Mouse (Mus musculus): ENCODE measurements around the gene Arl6ip1.

Gene Arl6ip1

DNA sequence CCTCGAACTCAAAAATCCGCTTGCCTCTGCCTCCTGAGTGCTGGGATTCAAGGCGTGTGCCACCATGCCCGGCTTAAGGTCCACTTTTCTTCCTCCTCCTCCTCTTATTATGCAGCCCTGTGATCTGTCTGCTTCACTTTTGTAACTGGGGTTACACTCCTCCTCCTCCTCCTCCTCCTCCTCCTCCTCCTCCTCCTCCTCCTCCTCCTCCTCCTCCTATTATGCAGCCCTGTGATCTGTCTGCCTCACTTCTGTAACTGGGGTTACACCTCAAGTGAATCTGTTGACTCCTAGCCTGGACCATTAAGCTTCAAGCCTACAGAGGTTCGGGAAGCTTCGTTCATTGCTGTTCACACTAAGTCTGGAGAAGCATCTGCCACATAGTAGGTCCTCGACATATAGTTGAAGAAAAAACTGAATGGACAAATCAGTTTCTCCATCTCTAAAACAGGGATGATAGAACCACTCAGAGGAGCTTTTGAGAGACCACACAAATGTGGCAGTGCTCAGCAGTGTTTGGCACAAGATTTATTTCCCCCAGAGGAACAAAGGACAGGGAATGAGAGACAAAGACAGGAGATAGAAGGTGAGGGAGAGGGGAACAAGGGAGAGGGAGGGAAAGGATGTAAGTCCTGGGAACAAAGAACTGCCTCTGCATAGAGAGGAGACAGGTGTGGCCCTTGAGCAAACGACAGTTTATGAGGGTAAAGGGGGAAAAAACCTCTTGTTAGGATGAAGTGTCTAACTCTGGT lies 12.5 kb downstream of the Arl6ip1 start:
- no peak for DNase-seq (ENCODE audit: low read depth, low spot score)

DNA sequence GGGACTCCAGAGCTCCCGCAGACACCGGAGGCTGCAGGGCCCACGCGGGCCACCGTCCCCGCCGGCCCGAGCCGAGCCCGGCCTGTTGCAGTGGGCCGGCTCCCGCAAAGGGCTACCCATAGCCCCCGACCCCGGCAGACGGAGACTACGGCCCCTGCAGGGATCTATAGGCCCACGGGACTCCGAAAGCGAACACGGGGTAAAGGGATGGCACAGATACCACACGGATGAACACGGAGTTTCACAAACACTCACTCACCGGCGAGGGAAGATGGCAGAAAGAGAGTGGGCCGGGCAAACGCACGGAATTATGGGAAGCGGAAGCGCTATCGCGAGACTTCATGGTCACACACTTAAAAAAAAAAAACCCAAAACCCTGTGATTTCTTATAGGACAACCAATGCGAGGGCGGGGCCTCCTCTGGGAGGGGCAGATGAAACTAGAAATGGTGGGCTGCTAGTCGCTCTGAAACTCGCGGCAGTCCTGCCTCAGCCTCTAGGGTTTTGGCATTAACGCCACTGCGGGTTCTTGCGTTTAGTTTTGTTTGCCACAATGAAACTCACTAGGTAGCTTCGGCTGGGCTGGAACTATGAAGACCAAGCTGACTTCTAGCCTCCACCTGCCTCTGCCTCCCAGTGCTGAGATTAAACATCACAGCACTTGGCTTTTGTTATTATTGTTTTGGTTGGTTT lies 13.4 kb downstream of the Arl6ip1 start, which contains the start of gene Rps15a:
TSS of gene Rps15a (minus strand) at position 312 of the 692 bp plus-strand sequence.
- DNase-seq (ENCODE audit: low read depth, low spot score), result peak; percentile 81

DNA sequence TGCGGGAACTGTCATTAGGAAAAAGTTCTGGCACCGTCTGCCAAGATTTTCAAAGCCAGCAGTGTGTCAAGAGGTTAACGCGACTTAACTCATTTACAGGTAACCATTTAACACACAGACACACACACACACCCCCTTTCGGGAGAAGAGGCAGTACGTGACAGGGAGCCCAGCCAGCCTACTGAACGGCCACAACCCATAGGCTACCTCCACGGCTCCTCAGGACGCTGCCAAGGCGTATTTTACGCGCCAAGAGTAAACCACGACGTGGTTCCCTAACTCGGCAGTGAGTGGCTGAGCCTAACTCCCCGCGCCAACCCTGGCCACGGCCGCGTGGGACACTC lies 14.0 kb downstream of the Arl6ip1 start:
- DNase-seq (ENCODE audit: low read depth, low spot score), result no peak

DNA sequence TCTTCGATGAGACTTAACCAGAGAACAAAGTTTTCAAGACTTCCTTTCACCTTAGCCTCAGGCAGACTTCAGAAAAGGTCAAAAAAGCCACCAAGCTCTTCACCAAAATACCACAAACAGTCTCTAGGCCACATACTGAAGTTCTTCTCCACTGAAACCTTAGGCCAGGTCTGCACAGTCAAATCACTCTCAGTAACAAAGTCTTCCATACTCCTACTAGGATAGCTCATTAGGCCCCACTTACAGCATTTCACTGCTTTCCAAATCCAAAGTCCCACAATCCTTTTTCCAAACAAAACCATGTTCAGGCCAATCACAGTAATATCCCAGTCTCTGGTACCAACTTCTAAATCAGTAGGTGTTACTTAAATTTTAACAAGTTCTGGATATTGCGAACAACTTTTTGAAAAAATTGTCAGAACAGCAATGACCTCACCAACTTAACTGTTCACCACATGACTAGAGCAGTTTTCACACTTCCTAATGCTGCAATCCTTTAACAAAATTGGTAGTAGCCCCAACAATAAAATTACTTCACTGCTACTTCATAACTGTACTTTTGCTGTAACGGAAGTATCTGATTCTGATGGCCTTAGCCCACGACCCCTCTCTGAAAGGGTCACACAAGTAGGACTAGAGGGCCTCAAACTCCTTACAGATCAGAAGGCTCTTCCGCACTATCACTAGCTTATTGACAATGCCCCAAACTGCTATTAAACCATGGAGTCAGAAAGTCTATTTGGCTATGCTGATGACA lies 15.7 kb downstream of the Arl6ip1 start:
- no peak for DNase-seq (ENCODE audit: low read depth, low spot score)

DNA sequence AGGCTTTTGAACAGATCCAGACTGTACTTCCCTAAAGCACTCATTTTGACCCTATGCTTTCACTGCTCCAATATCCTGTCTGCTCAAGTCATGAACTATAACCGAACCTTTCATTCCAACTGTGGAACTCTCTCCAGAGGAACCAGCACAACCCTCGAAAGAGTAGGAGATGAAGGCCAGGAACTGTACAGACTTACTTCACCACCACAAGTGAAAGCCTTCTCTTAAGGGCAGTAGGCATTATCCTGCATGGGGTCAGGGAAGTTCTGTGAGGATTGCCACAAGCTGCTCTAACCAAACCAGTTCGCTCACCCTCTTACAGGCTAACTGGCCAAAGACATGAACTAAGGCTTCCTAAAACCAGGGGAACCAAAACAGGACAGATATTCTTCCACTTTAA lies 18.3 kb downstream of the Arl6ip1 start:
- DNase-seq (ENCODE audit: low read depth, low spot score), result no peak

DNA sequence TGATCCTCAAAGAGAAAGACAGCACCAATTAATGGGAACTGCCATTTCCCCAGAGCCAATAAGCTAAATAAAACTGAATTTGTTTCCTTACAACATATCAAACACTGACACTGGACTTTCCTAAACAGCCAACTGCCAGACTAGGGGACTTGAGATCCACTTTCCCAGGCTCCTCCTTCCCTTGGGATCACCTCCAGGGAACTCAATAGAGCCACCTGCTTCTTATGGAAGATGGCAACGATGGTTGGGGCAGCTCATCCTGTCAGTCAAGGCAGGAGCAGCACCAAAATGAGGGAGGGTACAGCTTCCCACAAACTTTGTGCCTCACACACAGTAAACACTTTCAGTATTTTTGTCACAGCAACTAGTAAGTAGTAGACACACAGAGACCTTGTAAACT lies 21.8 kb downstream of the Arl6ip1 start:
- no peak for DNase-seq (ENCODE audit: low read depth, low spot score)

DNA sequence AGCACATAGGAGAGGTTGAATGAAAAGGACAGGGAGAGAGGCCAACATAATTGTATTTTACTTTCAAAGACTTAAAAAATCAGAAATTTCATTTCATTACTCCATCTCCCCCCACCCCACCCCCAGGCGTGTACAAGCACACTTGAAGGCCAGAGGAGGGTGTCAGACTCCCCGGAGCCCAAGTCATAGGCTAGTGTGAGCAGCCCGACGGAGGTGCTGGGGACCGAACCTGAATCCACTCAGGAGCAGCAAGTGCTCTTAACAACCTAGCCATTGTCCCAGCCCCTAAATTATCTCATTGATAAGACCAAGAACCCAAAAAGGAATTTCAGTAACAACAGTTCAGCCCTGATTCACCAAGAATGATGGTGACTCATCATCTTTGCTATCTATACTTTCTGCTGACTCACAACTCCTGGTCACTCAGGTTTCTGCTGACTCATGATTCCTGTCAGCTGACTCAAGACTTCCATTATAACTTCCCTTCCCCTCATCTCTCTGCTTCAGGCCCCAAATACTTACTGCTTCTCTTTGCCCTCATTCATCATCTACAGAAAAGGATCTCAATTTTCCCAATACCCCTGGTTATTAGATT lies 24.9 kb downstream of the Arl6ip1 start:
- no peak for DNase-seq (ENCODE audit: low read depth, low spot score)

DNA sequence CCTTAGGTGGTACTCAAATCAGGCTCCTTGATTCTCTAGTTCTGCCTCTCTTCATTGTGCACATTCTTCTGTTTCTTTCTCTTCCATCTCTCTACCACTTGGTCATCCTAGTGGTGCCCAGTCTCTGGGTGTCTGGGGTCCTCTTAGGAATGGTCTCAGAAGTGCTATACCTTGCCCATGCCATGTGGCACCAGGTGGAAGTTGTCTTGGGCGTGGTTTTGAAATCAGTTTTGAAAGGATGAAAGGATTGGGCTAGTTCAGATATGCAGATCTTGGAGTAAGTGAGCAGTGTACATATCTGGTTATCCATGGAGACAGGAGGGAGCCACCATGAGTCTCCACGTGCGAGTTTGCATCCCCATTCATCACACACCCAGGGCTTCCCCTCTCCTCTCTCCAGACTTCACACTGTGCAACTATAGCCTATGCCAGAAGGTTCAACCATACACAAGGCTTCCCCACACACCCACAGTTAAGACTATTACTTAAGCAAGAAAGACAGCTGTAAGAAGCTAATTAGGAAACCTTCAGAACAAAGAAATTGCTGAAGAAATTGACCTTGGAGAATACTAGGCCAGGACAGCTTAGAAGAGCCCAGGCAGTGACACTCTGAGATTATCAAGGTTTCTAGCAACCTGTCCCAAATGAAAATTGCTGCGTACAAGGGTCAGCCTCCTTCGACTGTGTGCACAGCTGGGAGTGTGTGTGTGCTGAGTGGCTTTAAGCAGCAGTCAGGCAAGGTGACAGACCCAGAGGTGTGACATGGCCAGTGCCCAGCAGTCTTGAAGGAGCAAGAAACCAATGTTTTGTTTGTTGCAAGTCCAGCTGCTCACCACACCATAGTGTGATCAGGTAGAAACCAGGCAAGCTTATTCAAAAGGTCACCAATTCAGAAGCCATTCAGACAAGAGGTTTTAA lies 25.7 kb downstream of the Arl6ip1 start:
- no peak for DNase-seq (ENCODE audit: low read depth, low spot score)

DNA sequence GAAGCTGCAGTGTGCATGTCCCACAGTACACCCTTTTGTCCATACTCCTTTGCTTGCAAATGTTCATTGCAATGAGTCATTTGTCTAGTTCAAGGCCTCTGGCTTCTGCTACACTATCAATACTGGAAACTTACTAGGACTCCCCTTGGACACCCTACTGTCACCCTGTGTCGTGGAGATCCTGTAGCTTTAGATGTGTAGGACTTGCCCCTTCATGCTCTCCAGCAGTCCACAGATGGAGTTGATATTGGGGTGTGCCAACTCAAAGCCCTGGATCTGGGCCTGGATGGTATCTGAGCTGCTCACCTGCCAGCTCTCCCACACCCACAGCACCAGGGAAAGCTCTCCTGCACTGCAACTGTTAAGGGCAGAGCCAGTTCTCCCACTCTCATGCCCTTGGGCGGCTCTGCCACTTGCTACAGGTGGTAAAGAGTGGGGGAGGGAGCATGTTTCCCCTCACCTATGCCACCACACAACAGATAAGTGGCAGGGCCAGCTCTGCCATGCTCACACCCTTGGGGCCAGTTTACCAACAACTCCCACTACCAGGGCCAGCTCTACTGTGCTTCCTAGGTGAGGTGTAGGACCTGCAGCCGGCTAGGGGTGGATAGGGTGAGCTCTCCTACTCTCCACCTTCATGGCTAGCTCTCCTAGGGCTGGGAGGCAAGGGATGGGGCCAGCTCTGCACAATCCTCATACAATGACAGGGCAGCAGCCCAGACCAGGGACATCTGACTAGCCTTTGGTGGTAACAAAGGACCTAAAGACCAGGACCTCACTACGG lies 26.6 kb downstream of the Arl6ip1 start:
- DNase-seq (ENCODE audit: low read depth, low spot score), result no peak

DNA sequence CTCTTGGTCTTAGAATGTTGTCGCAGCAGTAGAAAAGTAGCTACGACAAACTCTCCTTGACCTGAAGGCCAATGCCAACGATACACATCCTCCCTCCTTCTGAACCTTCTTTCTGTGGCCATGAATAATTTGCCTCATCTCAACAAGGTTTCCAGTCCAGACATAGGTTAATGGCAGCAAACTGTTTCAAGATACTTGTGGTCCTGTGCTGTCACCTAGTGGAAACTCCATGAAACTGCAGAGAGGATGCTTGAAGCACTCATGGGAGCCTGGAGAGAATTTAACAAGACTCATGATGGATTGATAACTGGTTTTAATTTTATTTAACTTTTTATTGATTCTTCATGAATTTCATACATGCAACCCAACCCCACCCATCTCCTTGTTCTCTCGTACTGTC lies 27.2 kb downstream of the Arl6ip1 start:
- DNase-seq (ENCODE audit: low read depth, low spot score), result no peak

DNA sequence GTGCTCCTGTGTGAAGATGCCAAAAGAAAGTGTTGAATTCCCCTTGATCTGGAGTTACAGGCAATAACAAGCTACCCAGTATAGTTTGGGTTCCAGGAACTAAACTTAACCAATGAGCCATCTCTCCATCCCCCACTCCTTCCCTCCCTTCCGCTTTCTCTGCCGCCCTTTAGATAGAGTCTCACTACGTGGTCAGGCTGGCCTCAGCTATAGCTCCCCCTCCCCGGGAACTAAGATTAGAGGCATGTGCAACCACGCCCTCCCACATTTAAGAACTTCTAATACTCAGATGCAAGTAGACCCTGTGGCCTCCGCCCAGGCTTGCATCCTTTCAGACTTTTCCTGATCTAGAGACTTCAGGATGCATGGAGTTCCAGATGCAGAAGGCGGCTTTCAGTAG lies 31.8 kb downstream of the Arl6ip1 start:
- no peak for DNase-seq (ENCODE audit: low read depth, low spot score)

DNA sequence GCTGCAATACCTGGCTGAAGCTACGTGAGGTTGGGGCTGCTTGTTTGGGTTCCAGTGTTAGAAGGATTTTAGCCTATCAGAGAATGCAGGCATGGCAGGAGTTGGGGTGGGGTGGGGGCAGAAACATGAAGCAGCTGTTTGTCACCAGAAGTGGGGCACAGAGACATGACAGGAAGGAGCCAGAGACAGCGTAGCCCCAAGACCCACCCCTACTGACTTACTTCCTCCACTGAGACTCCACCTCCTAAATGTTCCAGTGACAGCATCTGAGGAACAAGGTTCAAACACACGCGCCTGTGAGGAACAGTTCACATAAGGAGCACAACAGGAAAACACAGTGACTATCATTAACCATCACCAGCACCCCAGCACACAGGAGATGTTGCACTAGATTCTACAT lies 49.5 kb downstream of the Arl6ip1 start:
- DNase-seq (ENCODE audit: low read depth, low spot score), result no peak

DNA sequence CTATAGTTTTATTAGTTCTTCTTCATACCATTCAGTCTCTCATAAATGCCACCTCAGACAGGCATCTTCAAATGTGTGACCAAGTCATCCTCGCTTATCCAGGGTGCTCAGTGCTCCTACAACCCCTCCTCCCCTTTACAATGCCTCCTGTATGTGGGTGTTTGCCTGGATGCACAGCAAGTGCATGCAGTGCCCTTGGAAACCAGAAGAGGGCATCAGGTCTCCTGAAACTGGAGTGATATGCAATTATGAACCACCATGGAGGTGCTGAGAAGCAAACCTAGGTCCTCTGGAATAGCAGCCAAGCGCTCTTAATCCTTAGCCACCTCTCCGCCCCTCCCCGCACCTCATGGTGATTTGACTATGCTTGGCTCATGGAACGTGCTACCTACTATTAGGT lies 50.4 kb downstream of the Arl6ip1 start:
- DNase-seq (ENCODE audit: low read depth, low spot score), result peak; percentile 24
